Mouse (Mus musculus) megakaryocyte, embryonic 14.5 days (primary cell): ENCODE results near the gene Ptprg.

Source experiments
- FLI1 ChIP-seq: IDR thresholded peaks from 2 replicates; pipeline ENCODE4 v1.6.1; 2012; ENCODE audit warnings: low read length, inconsistent platforms, mixed read lengths
- GATA1 ChIP-seq: IDR thresholded peaks from 3 replicates; pipeline ENCODE4 v1.6.1; 2012; ENCODE audit warnings: mixed read lengths, low read length, inconsistent platforms, borderline replicate concordance

GRCm38 (mm10) chr14:12105156-12105430, 551.8 kb downstream of the Ptprg start:
- TF ChIP-seq FLI1 (no peak), GATA1 (no peak)
